Mouse (Mus musculus) CD4-positive, CD25-positive, alpha-beta regulatory T cell, adult 2 months (primary cell): ENCODE results near the gene Zfp92.
A peak's percentile ranks its signal among the peaks of the same experiment; 100 is the strongest.
"Not testable (repeated sequence)": the region's sequence is repeated elsewhere in the genome, so short reads cannot be mapped to it uniquely, and the experiment has no call there.

Experiments
- DNase-seq: peaks from one replicate; pipeline ENCODE4 v3.0.0-alpha.2; 2012; ENCODE audit warnings: low read depth, low spot score

The Zfp92 gene

DNA sequence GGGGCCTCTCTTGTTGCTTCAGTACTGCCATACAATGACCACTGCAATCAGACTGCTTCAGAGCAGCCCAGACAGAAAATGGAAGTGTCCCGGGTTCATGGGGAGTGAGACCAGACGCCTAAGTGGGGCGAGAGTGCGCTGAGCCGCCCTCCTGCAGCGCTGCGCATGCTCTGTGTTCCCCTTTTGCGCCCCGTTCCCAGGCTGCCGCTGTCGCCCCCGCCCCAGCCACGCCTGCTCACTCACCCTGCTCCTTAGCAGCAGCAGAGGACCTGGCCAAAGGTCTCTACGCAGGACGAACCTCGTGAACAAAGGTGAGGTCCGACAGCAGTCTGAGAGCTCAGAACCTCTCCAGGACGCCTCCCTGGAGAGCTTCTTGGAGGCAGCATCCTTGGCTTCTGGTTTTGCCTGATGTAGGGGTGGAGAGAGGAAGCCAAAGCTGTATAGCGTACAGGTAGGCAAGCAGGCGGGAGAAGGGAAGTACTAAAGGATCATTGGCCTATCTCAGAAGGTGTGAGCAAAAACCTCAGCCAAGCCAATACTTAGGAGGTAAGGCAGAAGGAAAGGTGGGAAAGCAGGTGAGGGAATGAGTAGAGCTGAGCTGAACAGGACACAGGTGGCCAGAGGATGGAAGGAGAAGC, at the start of gene Zfp92:
Zfp92 (plus strand) TSS at position 217 of the 638 bp plus-strand sequence.
- peak; percentile 41 for DNase-seq

DNA sequence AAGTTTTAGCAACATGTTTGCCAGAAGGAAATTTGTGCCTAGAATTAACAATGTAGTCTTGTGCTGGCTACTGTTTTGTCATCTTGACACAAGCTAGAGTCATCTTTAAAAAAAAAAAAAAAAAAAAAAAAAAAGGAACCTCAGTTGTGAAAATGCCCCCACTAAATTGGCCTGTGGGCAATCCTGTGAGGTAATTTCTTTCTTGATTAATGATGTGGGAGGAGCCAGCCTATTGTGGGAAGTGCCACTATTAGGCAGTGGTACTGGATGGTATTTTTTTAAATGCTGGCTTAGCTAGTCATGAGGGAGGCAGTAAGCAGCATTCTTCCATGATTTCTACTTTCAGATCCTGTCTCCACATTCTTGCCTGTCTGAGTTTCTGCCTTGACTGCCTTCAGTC, 47.6 kb upstream of the Zfp92 start:
- no peak for DNase-seq

DNA sequence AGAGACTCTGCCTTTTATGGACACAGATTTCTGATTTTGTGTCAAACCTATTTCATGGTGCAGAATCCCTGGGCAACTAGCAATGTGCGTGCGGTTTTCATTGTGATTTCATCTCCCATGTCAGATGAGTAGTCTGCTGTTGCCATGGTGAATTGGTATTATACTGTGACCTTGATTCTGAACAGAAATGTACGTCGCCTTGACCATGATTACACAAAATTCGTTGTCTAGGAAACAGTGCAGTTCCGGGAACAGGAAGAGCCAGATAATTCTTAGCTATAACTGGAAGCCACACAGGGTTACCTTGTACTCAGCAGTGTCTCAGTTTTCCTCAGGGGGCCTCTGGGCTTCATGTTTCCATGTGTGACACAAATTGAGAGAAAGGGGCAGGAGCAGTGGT, 26.5 kb upstream of the Zfp92 start:
- DNase-seq: no peak

DNA sequence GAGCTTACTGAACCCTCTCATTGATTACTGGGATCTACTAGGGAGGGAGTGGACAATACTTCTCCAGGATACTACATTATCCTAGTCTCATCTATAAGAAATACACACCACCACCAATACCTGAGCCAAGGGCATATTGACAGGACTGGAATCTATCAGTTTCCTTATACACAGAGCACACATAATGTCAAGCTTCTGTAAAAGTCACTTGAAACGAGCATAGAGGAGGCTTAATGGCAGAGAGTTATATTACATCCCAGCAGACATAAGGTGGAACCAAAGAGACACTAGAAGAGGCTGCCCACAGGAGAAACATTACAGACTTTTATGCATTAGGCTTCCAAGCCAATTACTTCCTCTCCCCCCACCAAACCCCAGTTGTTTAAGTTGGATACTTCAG, 26.0 kb upstream of the Zfp92 start:
- no peak for DNase-seq

DNA sequence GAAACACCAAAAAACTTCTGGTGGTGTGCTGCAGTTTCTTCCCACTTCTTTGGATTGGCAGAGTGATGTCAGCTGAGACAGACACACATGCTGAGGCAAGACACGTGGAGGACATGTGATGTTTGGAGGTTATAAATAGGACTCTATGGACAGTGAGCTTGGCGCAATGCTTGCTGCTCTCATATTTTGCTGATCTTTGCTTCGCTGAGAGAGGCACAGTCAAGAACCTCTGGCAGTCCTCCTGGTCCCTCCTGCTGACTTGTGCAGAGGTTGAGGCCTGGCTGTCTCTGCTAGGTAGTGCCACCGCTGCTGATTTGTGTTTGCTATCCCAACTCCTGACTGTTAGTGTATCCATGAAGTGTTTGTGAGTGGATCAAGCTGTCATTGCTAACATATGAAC, 19.4 kb upstream of the Zfp92 start:
- DNase-seq: no peak

DNA sequence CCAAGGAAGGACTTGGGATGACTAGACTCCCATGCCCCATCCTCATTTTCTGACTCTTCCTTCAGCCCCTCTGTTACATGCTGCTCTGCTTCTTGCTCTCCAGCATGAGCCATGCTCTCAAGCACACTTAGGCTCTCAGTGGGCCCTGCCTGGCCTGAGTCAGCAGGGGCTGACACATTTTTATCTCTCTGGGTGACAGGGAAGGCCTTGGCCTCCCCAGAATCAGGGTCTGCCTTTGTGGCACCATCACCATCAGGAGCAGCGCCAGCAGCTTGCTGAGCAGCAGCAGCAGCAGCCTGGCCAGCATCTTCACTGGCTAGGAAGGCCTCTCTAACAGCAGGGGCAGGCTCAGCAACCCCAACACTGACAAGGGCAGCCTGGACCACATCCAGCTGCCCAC, 14.4 kb upstream of the Zfp92 start:
- no peak for DNase-seq

DNA sequence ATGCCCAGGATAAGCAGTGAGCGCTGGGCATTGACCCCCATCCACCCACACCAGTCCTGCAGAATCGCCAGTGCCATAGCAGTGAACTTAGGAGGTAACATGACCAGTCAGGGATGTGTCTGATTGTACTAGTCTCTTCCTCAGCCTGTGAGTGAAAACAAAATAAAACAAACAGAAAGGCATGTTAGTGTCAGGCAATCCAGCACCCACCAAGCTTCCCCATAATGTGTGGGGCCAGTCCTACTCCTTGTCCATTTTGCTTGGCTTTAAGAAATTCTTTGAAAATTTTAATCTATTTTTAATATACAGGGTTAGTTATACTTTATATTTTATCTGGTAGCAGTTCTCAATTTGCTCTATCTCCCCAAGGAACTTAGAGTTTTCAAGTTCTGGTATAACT, 12.3 kb upstream of the Zfp92 start, which contains the start of gene Gm18336:
Gm18336 (minus strand) TSS at position 101 of the 400 bp plus-strand sequence.
- DNase-seq: not testable (repeated sequence)

DNA sequence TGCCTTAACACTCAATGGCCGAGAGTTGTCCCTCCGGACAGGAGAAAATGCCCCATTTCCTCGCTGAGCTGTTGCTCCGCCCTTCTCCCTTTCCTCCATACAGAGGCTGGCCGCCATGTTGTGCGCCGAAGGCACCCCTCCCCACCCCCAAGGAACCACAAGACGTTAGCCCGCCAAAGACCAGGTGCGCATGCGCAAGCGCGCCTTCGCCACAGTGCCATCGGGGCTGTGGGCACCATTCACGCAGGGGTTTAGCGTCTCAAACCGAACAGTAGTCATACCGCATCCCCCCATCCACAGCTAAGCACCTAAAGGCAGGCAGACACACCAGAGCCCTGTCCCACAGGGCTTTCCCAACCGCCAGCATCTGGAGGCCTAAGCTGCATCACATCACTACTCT, 9.9 kb upstream of the Zfp92 start:
- no peak for DNase-seq

DNA sequence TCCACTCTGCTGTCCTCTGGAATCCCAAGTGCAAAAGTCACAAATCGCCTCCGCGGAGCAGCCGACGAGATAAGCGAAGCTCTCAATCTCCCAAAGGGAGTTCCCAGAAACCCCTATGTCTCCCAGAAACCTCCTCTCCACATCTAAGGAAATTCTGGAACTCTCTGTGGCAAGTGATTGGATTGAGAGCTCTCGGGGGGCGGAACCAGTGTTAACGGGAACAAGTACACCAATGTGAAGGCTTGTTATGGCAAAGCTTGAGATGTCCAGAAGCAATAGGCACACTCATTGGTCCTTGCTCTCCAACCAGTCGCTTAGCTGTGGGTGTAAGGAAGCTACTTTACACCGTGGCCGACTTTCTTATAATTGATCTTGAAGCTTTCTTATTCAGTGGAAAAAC, 9.3 kb upstream of the Zfp92 start:
- DNase-seq: no peak

DNA sequence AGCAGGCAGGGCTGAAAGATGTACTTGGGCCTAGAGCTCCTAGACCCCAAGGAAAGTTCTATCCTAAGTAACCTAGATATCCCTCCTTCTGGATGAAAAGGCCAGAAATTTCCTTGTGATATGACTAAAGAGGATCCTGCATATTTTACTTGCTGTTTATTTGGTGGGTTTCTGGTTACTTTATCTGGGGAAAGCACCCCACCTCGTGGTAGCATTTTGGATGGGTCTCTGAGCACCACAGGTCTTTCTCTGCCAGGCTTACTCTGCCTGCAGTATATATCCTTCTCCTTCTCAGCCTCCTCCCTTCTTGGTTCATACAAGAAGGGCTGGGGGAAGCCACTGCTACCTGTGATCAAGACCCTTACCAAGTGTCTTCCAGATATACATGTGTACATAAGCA, 1.9 kb downstream of the Zfp92 start:
- peak; percentile 2 for DNase-seq

DNA sequence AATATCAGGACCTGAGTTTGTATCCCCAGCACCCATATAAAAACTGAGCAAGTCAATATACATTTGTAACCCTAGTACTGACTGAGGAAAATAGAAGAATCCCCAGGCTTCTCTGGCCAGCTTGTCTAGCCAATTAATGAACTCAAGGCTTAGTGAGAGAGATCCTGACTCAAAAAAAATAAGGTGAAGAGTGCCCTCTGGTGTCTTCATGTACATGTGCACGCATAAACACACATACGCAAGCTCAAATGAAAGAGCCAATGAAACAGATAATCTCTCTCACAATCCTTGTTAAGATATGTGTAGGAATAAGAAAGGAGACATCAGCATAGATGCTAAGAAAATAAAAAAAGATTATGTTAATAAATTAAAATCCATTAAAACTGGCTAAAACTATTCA, 19.1 kb downstream of the Zfp92 start:
- DNase-seq: peak; percentile 52

DNA sequence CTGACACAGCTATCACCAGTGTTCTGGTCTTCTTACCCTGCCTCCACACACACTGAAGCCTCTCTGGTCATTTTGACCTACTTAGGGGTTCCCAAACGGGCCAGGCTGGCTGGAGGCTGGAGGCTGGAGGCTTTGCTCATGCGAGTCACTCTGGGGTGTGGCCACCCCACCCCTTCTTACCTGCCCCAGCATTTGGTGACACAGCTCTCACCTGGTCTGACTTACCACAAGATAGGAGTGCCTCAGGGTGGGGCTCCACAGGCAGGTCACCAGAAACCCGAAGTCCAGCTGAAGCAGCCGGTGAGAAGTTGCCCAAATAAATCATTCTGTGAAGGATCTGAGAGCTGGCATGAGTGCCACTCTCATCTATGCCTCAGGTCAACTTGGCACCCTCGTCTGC, 22.0 kb downstream of the Zfp92 start:
- no peak for DNase-seq

DNA sequence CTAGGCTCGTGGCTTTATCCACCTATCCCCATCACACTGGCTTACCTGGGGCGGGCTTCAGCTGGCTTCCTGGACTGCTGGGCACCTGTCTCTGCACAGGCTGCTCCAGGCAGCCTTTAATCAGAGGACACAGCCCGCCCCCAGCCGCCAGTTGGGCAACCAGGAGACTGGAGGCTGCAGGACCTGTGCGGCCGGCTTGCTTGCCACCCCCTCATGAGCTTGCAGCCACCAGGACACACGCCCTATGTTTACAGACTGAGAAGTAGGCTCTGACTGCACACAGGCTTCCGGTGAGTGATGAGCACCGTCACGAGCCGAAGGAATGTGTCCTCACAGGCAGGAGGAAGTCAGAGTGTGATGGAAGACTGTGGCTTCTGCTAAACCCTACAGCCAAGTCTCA, 24.4 kb downstream of the Zfp92 start, which contains the start of gene Trex2:
Trex2 (minus strand) TSS at position 93 of the 400 bp plus-strand sequence.
- no peak for DNase-seq

DNA sequence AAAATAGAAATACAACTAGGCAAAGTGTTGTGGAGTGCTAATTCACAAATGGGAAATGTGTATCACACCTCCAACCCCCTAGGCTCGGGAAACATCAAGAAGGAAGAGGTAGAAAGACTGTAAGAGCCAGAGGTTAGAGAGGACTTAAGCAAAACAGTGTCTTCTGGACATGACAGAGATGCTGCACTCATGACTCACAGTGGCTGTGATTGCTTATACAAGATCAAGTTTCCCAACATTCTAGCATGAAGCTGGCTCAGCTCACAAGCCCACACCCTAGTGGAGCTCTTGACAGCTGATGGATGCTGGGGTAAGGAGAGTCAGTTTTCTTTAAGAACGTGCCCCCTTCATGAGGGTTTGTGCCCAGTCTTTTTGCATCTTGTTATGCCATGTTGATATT, 30.5 kb downstream of the Zfp92 start:
- DNase-seq: no peak

DNA sequence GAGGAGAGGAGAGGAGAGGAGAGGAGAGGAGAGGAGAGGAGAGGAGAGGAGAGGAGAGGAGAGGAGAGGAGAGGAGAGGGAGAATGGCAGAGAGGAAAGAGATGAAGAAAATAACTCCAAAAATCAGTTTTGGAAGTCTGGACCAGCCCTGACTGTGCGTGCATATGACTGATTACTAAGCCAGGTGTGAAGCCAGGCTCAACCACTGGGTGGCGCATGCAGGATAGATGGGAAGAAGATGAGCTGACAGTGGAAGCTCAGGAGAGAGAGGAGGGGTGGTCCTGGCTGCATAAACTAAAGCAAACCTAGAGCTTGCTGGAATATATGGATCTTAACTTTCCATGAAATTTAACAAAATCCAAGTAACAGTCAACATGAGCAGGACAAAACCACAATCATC, 41.1 kb downstream of the Zfp92 start:
- peak; percentile 71 for DNase-seq

DNA sequence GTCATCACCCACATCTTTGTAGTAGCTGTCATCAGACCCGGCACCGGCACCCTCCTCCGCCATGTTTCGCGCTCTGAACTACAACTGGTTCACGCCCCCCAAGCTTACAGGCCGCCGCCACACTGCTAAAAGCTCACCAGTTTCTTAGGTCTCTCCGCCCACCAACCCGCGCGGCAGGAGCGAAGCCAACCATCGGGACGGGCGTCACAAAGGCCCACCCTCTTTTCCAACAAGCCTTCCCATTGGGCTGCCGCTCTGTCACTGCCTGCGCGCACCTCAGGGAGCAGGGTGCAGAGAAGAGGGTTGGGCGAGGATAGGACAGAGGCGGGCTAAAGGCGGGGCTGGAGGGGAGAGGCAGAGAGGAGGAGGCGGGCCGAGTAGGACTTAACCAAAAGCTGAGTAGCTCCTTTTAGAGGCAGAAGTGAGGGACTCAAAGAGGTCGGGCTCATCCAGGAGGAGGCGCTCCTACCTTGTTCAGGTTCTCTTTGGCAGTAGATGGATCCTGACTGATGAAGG, 48.0 kb downstream of the Zfp92 start, which contains the start of gene Haus7:
Haus7 (minus strand) TSS at position 168 of the 516 bp plus-strand sequence.
- peak; percentile 95 for DNase-seq

DNA sequence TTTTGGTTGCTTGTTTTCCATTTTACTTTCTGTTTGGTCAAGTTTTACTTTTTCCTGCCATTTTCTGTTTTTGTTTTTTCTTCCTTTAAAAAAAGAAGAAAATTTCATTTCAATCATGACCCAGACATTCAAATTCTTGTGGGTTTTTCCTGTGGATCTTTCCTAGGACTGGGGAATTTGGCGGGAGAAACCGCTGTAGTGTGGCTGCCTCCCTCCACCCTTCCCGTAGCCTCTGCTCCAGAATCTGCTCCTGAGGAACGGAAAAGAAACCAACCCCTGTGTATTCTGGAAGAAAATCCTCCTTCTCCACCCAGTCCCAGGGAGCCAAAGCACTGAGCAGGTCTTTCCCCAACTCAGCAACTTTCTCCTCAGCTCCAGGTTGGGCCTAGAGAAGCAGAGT, 49.9 kb downstream of the Zfp92 start:
- no peak for DNase-seq

DNA sequence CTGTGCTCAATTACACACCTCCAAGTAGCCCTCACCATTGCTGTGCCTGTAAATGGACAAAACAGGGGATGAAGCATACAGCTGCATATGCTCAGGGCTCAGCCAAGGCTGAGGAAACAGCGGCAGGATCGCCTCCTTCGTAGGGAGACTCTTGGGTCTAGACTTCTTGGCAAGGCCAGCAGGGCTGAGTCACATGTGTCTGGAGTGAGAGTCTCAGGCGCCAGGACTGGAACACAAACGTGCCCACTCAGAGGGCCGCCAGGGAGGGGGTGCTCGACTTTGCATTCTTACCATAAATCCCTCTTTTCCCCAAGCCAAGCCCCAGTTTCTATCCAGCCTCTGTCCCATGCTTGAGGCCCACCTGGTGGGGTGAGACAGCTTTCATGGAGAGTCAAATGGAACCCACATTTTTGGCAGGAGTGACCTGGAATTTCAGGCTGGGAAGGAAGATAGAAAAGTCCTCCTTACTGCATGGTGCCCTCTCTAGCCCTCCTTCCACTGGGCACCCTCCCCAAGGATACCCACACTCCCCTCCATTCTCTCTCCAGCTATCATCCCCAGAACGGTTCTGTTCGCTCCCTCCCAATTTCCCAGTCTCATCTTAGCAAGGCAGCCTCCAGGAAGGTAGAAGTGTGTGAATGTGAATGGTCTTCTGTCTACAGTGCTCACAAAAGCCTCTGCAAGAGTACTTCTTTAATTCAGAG, 54.7 kb downstream of the Zfp92 start:
- DNase-seq: no peak

DNA sequence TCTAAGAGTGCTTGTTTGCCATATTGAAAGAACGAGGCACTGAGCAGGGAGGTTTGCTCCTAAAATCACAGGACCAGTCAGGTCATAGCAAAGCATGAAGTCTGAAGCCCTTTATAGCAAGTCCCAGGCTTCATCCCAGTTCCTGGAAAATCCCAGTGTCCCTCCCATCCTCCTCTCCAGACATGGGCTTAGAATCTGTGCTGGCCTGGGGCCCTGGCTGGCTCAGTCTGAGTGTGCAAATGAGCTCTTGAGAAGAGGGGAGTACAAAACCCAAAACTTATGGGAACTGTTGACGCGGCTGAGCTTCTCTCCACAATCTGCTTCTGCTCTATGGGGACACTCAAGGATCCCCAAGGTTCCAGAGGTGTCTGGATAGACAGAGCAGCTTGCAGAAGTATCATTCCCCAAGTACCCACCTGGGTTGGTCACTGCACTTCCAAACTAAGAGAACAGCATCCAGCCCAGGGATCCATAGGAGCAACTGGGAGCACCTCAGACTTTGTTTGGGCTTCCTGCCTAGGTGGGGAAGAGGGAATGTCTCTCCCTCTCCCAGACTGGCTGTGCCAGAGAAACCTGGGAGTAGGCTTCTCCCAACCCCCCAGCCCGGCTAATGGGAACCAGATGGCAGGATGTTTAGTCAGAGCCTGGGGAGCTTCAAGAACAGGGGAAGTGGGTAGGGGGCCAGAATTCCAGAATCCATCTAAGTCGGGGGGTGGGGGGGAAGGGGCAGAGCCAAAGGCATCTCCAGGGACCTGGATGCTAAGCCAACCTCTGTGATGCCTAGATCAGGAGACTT, 56.7 kb downstream of the Zfp92 start:
- DNase-seq: no peak

DNA sequence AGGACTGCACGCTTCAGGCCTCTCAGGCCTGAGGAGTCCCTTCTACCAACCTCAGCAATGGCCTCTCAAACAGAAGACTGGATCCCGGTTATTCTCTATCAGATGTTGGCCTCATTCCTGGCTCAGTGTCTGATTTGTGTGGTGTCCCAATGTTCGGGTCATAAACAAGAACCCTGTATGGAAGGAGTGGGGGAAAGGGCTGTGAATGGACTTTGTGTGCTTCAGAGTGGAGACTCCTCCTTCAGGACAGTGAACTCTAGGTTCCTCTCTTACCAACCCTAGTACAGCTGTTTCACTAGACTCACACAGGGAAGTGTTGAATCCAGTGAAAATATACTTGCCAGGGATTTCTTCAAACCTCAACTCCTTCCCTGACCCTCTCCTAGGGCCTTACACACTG, 57.4 kb downstream of the Zfp92 start:
- DNase-seq: no peak

DNA sequence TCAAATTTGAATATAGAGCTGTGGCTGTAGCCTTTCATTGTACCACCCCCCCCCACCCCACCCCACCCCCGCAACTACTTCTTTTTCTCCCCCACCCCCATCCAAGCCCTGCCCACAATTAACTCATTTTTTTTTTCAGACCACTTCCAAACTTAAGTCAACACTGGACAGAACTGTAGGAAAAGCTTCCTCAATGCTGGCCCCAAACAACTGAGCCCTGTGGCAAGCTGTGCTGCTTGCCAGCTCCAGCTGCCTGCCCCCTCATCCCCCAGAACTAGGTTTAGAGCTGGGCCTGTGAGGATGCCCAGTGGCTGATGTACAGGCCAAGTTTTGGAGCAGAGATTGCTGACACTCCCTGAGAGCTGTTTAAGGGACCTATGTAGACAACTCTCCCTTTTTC, 57.9 kb downstream of the Zfp92 start:
- DNase-seq: no peak

DNA sequence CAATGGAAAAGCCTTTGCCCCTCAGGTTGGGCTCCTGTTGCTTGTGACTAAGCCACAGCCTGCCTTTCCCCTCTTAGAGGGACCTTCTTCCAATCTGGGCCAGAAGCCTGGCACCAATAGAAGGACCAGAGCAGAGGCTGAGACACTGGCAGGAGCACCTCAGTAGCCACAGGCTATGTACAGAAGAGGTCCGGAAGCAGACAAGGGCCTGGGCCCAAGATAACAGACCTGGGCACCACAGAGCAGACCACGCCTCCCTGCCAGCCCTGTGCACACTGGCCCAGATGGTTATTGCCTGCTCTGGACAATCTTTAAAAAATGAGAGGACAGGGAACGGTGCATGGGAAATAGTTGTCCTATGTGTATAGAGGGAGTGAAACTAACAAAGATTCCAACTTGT, 60.9 kb downstream of the Zfp92 start:
- DNase-seq: no peak
